Mouse (Mus musculus): ENCODE results near the gene Cnnm3. TPM values are rescaled to one million over a fixed set of nuclear protein-coding genes. Genes with fewer than 3 reads are reported as not detected.

The Cnnm3 gene
- total RNA-seq, 2 experiments from 2014 or later, result 10.8 to 12.2 TPM

GRCm38 (mm10) chr1:36572140-36572700, 60.6 kb downstream of the Cnnm3 start:
- intact Hi-C loops (cut with DNase I), result no loop called here
- no peak for DNase-seq

GRCm38 (mm10) chr1:36572709-36573108, 61.0 kb downstream of the Cnnm3 start:
- intact Hi-C loops (cut with DNase I), result no loop called here
- no peak for DNase-seq

- no peak for DNase-seq
- intact Hi-C loops (cut with DNase I), result no loop called here
Observed at GRCm38 (mm10) chr1:36573524-36573923, 61.9 kb downstream of the Cnnm3 start.

GRCm38 (mm10) chr1:36574196-36574955, 62.7 kb downstream of the Cnnm3 start:
- DNase-seq, result no peak
- intact Hi-C loops (cut with DNase I), result no loop called here

GRCm38 (mm10) chr1:36575347-36575746, 63.7 kb downstream of the Cnnm3 start:
- no peak for DNase-seq
- intact Hi-C loops (cut with DNase I), result no loop called here

- intact Hi-C loops (cut with DNase I), result no loop called here
- DNase-seq, result no peak
Observed at GRCm38 (mm10) chr1:36576991-36577675, 65.5 kb downstream of the Cnnm3 start.

Small RNA genes lying within 50 kb of the gene (microRNA-seq; reads per million reads assigned to microRNA genes)
- gene Gm47280, result 0 reads per million in 2 experiments

Other genes with a start within 250 kb of the Cnnm3 start
- under 1 TPM; 0.31 to 0.72 TPM for gene Neurl3, start 237.2 kb upstream of the Cnnm3 start, total RNA-seq (2021)
- 10 to 100 TPM; 10.7 to 11.8 TPM for gene Arid5a, start 204.1 kb upstream of the Cnnm3 start, total RNA-seq (2021)
- gene Kansl3, start 142.7 kb upstream of the Cnnm3 start, total RNA-seq (2021), result 10 to 100 TPM; 36.1 to 39.1 TPM
- not detected for gene Fer1l5, start 139.6 kb upstream of the Cnnm3 start, total RNA-seq (2021)
- 10 to 100 TPM; 16.5 to 19.0 TPM for gene Lman2l, start 66.6 kb upstream of the Cnnm3 start, total RNA-seq (2021)
- gene Cnnm4, start 40.2 kb upstream of the Cnnm3 start, total RNA-seq (2021), result 1 to 10 TPM; 7.0 to 7.1 TPM
- gene Ankrd23, start 25.0 kb downstream of the Cnnm3 start, total RNA-seq (2021), result 1,000 to 10,000 TPM; 2,677 to 2,859 TPM
- 1,000 to 10,000 TPM; 1,257 to 1,260 TPM for gene Gm42417, start 27.6 kb downstream of the Cnnm3 start, total RNA-seq (2021)
- gene Ankrd39, start 35.6 kb downstream of the Cnnm3 start, total RNA-seq (2021), result 1 to 10 TPM; 7.8 to 8.5 TPM
- gene Sema4c, start 46.5 kb downstream of the Cnnm3 start, total RNA-seq (2021), result 1 to 10 TPM; 6.3 to 7.4 TPM
- gene Fam178b, start 171.3 kb downstream of the Cnnm3 start, total RNA-seq (2021), result 1 to 10 TPM in 1 of 2 experiments, not detected in 1; 1.2 TPM
- 1,000 to 10,000 TPM; 1,244 to 1,300 TPM for gene Cox5b, start 179.6 kb downstream of the Cnnm3 start, total RNA-seq (2021)
- under 1 TPM in 1 of 2 experiments, not detected in 1; 0.49 TPM for gene 4933424G06Rik, start 198.3 kb downstream of the Cnnm3 start, total RNA-seq (2021)
- gene Actr1b, start 202.6 kb downstream of the Cnnm3 start, total RNA-seq (2021), result 100 to 1,000 TPM; 117 to 148 TPM
- under 1 TPM in 1 of 2 experiments, not detected in 1; 0.89 TPM for gene Zap70, start 249.9 kb downstream of the Cnnm3 start, total RNA-seq (2021)

Measured in gastrocnemius, postnatal 36 days (tissue).